Mouse (Mus musculus): ENCODE data around the gene Gmcl1.

Gmcl1 gene

GRCm38 (mm10) chr6:86733183-86733876 lies at the start of gene Gmcl1:
Gene Gmcl1 (minus strand): TSS chr6:86733383.
- DNase-seq = peak; percentile 91

- DNase-seq = no peak
Observed at GRCm38 (mm10) chr6:86782342-86782741, 49.2 kb upstream of the Gmcl1 start.

DNA sequence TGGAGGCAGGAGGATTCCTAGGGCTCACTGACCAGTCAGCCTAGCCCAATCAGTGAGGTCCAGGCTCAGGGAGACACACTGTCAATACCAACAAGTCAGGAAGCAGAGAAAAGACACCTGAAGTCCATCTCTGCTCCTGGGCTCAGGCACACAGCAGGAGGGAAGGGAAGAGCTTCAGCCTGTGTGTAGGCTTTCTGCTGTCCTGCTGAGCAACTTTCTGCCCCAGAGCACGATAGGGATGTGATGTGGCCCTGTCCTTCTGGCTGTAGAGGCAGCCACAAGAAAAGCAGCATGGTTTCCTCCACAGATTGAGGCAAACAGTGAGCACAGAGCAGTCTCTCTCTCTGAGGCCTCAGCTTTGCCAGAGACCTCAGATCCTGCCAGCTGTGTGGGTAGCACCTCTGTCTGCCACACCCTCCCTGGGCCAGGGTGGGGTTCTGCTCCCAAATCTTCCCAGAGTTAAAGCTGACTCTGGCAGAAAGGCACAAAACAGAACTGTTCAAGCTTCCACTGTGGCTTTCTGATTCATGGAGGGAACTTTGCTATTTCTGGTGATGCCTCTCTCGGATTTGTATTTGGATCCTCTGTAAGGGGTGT lies 48.3 kb upstream of the Gmcl1 start:
- no peak for DNase-seq

DNA sequence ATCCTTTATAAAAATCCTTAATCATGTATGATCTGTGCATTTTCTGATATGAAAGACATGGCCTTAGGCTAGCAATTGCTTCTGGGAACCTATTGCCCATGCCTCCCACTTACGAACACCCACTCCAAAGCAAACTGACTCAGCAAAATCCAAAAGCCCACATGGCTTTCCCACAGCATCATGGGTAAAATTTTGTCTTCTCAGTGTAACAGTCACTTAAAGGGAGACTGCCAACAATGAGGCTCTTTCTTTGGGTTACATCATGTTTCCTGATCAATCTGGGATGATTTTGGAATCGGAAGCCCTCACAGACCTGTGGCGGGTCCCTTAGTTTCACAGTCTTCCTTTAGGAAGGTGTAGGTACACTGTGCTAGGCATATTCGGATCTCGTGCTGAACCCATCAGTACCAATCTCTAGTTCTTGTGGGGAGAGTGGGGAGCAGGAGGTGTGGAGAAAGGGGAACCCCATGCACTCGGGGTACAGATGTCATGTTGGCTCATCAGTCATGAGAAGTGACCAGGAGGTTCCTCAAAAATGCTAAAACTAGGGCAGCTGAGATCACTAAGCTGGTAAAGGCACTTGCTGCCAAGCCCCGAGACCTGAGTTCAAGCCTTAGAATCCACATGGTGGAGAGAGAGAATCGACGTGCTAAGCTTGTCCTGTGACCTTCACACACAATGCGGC lies 45.9 kb upstream of the Gmcl1 start:
- DNase-seq = no peak

DNA sequence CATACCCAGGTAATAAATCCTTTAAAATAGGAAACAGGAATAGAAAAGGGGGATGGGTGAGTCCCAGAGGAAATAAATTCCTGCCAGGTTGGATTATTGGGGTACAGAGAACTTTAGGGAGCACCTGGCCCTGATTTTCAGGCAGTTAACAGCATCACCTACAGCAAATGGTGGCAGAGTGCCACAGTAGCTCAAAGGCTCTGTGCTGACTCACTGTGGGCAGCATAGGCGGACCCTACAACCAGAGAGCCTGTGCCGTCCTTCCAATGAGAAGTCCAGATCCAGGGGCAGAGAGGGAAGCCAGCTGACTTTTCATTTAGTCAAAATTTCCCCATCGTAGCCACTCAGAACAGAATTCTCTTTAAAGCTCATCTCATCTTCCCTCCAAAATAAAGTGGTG lies 44.0 kb upstream of the Gmcl1 start:
- DNase-seq = no peak

- no peak for DNase-seq
Observed at GRCm38 (mm10) chr6:86776706-86777071, 43.5 kb upstream of the Gmcl1 start.

GRCm38 (mm10) chr6:86776001-86776705 lies 43.0 kb upstream of the Gmcl1 start:
- peak; percentile 23 for DNase-seq

DNA sequence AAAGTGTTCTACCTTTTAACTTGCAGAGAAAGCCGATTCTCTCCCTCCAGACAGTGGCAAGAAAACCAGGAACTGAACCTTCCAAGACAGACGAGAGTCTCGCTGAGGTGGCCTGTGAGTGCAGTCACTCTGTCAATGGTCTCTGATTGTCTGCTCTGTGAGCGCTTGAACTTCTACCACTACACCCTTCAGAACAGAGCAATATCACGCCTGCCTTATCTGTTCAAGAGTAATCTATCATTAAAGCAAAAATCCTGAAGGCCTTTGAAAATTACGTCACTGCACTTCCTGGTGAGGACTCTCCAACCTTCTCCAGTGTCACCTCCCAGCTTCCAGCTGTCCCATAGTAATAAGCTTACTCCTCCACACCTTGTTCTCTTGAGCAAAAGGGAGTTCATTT lies 41.8 kb upstream of the Gmcl1 start:
- DNase-seq = no peak

DNA sequence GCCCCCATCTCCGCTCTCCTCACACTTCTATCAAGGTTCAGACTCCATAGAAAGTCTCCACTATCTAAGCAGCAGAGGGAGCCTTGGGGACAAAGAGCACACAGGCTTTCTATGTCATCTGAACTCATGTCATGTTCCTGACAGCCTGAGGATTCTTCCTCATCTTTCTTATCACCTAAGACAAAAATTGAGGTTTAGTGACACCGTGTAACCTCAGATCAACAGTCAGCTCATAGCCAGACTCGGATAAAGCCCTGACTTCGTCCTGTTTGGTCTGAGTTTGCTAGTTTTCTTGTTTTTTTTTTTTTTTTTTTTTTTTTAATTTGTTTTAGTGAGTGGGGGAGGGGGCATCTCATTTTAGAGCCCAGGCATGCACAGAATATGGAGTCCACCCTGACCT lies 40.6 kb upstream of the Gmcl1 start:
- no peak for DNase-seq

- DNase-seq = no peak
Observed at GRCm38 (mm10) chr6:86772631-86773030, 39.4 kb upstream of the Gmcl1 start.

DNA sequence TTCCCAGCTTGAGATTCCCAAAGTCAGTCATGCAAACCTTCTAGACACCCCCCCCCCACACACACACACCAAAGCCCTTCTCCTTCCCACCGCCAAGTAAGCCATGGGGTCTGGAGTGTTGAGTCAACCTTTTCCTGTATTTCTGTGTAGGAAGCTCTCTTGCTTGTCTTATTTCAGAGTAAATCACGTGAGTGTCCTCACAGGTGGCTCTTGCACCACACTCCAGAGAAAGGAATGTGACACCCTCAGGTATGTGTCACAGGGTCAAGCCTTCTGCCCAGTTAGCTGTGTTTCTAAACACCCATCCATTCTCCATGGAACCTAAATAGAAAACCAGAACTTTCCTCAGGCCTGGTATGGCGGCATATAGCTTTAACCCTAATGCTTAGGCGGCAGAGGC lies 35.8 kb upstream of the Gmcl1 start:
- no peak for DNase-seq

DNA sequence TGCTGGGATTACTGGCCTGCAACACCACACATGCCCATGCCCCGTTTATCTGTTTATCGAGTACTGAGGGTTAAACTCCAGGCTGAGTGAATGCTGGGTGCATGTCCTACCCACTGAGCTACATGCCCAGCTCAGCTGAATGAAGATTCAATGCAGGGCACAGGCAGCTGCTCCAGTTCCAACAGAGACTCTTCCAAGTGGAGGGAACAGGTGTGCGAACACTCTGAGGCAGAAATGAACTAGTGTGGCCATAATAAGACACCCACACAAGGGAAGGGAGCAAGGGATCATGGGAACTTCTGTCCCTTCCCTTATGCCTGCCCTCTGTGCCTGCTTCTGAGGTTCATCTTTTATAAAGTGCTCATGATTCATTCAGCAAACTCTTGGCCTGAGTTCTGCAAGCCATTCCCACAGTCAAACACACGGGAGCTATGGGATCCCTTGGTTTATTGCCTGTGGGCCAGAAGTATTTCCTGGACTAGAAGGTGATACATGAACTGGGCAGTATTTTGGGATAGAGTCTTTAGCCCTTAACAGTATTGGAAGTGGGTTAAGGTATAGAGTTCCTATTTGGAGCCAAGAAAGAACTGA lies 35.1 kb upstream of the Gmcl1 start:
- no peak for DNase-seq

- no peak for DNase-seq
Observed at GRCm38 (mm10) chr6:86767465-86767864, 34.3 kb upstream of the Gmcl1 start.

DNA sequence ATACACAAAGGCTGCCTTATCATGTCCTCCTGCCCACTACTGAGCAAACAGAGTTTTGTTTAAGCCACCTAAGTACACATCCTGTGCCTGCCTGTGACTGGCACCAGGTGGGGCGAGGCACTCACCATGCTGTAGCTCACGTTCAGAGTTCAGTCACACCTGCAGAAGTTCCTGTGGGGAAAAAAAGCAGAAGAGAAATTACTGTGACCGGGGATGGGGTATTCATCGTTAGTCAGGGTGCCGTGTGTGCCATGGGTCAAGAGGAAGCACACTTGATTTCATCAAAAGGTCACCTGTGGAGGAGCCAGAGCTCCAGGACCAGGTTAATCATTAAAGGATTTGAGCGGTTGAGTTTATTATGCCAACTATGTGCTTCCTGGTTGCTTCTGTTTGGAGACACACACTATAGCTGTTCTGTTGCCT lies 32.5 kb upstream of the Gmcl1 start:
- peak; percentile 70 for DNase-seq

DNA sequence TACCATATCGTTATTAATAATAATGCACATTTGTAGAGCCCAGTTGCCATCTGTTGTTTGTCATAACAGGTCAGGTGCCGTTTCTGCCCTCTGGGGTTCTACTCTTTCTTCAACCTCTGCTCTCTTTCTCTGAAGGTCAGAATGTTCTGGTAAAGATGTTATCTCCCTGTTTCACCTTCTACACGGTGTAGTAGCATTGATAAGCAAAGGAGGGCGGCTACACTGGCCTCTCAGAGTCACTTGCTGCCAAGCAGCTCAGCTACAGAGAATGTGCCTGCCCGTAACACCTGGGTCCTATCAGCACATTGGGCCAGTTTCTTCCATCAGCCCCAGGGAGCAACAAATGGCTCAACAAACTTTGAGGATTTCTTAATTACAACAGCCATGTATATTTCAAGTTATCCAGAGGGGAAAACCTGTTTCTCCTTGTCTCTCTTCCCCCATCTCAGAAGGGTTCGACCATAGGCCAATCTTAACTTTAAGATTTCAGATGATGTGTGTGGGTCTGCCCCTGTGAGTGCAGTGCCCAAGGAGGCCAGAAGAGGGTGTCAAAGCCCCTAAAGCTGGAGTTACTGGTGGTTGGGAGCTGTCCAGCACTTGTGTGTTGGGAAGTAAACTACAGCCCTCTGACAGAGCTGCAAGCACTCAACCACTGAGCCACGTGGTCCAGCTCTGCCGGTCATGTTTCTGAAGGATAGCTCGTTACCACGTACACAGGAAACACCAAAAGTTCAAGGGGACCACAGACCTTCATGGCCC lies 21.1 kb upstream of the Gmcl1 start:
- no peak for DNase-seq

DNA sequence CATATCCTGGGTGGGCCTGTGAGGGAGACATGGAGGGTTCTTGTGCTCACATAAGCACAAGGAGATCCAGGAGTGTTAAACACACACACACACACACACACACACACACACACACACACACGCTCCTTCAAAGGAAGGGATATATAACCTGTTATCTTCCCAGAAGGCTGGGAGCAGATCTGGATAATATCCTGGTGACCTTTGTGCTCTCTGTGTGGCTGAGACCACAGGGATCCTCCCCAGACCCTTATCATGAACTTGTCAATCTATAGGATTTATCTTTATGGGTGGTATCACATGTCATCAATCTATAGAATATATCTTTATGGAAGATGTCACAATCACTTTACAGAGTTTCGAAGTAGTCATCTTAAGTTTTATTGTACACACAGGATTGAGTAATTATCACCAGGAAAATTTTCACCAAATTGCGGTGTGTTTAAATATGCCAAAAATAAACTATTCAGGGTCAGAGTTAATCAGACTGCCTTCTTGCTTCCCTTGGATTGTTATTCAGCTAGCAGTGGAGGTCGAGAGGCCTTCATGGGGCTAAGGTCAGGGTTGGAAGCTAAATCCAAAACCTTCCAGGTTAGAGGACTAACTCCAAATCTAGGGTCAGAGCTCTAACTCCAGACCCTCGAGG lies 19.8 kb upstream of the Gmcl1 start:
- DNase-seq = no peak

DNA sequence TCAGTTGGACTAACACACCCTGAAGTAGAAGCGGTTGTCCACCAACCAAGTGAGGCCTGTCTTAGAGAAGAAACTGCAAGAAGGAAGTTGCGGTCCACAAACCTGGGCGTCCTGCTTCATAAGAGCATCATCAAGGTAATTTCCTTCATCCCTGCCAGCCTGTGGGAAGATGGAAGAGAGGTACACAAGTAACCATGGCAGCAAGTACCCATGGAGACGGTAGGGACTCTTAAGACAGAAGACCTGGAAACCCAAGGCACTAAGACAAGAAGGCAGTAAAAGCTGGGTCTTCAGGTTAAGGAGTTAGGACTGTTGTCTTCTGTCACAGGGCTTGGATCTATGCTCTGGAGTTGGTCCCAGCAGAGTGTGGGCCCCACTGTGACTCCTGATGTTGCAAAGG lies 17.8 kb upstream of the Gmcl1 start:
- DNase-seq = no peak

DNA sequence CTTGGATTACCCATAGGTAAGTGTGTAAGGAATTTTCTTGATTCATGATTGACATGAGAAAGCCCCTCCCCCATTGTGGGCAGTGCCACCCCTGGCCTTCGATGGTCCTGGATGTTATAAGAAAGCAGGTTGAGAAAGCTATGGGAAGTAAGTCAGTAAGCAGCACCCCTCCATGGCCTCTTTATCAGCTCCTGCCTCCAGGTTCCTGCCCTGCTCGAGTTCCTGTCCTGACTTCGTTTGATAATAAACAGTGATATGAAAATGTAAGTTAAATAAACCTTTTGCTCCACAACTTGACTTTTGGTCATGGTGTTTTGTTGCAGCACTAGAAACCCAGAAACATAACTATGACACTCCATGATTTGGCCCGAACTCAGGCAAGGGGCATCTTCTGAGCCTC lies 16.6 kb upstream of the Gmcl1 start:
- DNase-seq = no peak

GRCm38 (mm10) chr6:86747171-86747570 lies 14.0 kb upstream of the Gmcl1 start:
- DNase-seq = peak; percentile 33

DNA sequence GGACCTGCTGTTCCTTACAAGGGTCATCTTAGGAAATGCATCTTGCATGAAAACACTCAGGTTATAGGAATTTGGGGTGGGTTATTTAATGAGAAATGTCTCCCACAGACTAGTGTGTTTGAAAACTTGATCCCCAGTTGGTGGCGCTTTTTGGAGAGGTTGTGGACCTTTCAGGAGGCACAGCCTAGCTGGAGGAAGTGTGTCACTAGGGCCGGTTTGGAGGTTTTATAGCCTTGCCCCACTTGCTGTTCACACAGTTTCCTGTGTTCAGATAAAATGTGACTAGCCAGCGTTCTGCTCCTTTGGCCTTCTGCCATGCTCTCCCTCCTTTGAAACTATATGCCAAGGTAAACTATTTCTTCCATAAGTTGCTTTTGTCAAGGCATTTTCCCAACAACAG lies 7.5 kb upstream of the Gmcl1 start:
- DNase-seq = no peak

- no peak for DNase-seq
Observed at GRCm38 (mm10) chr6:86736830-86737229, 3.6 kb upstream of the Gmcl1 start.

- no peak for DNase-seq
Observed at GRCm38 (mm10) chr6:86736313-86736712, 3.1 kb upstream of the Gmcl1 start.

Measured in kidney, adult 18-20 months (tissue).